Mouse (Mus musculus): ENCODE measurements around the gene Herc1. TPM values are rescaled to one million over a fixed set of nuclear protein-coding genes. Genes with fewer than 3 reads are reported as not detected.

Herc1 gene
- polyA plus RNA-seq, 1 experiment, result 47.2 TPM

DNA sequence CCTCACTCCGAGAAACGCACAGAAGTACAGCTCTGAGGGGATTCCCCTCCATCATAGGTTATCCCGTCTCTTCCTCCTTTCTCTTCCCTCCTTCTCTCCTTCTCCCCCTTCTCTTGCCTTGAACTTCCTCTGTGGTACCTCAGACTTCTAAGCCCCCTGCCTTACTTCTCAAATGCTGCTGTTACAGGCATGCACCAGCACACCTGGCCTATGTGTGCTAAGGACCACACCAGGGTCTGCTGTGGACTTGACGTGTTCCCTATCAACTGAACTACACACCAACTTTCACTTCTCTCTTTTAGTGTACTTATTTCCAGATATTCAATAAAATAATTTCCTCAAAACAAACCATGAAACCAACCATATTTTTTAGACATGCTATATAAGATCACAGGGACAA lies 192.5 kb downstream of the Herc1 start:
- TF ChIP-seq CTCF (IDR thresholded peaks at IDR 0.05; ENCODE audit: low read depth, low read length) (no peak), POLR2A (IDR thresholded peaks at IDR 0.05; ENCODE audit: insufficient read depth, low read length) (no peak)
- no peak overlapping the region for H3K9ac ChIP-seq (ENCODE audit: low read depth, poor library complexity, severe bottlenecking)
- H3K36me3 ChIP-seq (ENCODE audit: control insufficient read depth, insufficient read depth, low read length, poor library complexity, severe bottlenecking), result no peaks in the 10 kb centered on the region; the same call in 1 of the 2 replicates
- no peak overlapping the region for H3K4me3 ChIP-seq (ENCODE audit: low read depth, low read length)
- H3K4me1 ChIP-seq (ENCODE audit: control insufficient read depth, insufficient read depth, low read length), result no peaks in the 10 kb centered on the region
- H3K27ac ChIP-seq (ENCODE audit: insufficient read depth, low read length), result no peak overlapping the region
- H3K27me3 ChIP-seq (ENCODE audit: control insufficient read depth, insufficient read depth, low read length, poor library complexity, severe bottlenecking), result no peaks in the 10 kb centered on the region
- no peaks in the 10 kb centered on the region for H3K9me3 ChIP-seq (replicated peaks; ENCODE audit: control insufficient read depth, insufficient read depth, low read length, poor library complexity, severe bottlenecking)

Other genes with a start within 250 kb of the Herc1 start
- gene Snx1, start 223.9 kb upstream of the Herc1 start, polyA plus RNA-seq (2011; ENCODE audit: insufficient read depth, insufficient read length, low read depth, missing spikeins), result 34.7 and 34.8 TPM in 2 replicates
- 30.0 and 37.4 TPM in 2 replicates for gene Ciao2a, start 223.8 kb upstream of the Herc1 start, polyA plus RNA-seq (2011; ENCODE audit: insufficient read depth, insufficient read length, low read depth, missing spikeins)
- gene Dapk2, start 192.2 kb upstream of the Herc1 start, polyA plus RNA-seq (2011; ENCODE audit: insufficient read depth, insufficient read length, low read depth, missing spikeins), result 0.45 and 0.59 TPM in 2 replicates
- not detected in 2 replicates for gene Fbxl22, start 164.1 kb downstream of the Herc1 start, polyA plus RNA-seq (2011; ENCODE audit: insufficient read depth, insufficient read length, low read depth, missing spikeins)
- gene Usp3, start 242.7 kb downstream of the Herc1 start, polyA plus RNA-seq (2011; ENCODE audit: insufficient read depth, insufficient read length, low read depth, missing spikeins), result 51.5 and 60.2 TPM in 2 replicates

All from ES-Bruce4 (cell line).